Mouse (Mus musculus) CD4-positive, CD25-positive, alpha-beta regulatory T cell, adult 4 months (primary cell): ENCODE measurements around the gene Chrna3. TPM values are rescaled to one million over a fixed set of nuclear protein-coding genes. Genes with fewer than 3 reads are reported as not detected.

Experiments used
- ATAC-seq: one replicate; pipeline ENCODE4 v1.8.0; 2017
- polyA plus RNA-seq, 2 experiments: library from polyadenylated mRNA; unstranded; fragments of 100-300 nt; shearing (Covaris generic); gene quantifications; one replicate each; pipeline ENCODE4 v1.2.1; 2017

Chrna3 gene
- not detected for polyA plus RNA-seq

DNA sequence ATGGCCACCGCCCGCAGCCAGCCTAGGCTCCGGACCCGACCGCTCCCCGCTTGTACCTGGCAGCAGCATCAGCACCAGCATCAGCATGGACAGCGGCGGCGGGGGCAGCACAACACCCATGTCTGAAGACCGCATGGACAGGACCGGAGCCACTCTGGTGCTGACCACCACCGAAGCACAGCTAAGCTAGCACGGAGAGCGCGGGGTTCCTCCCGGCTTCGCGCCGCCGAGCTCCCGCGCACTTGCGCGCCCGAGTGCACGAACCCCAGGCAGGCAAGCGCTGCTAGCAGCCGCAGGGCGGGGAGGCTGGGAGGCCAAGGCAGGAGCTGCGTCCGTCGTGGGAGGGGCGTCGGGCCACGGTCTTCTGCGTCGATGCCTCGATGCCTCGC is at the start of gene Chrna3:
TSS of gene Chrna3 (minus strand) at position 288 of the 389 bp plus-strand sequence.
- ATAC-seq, result no peak

DNA sequence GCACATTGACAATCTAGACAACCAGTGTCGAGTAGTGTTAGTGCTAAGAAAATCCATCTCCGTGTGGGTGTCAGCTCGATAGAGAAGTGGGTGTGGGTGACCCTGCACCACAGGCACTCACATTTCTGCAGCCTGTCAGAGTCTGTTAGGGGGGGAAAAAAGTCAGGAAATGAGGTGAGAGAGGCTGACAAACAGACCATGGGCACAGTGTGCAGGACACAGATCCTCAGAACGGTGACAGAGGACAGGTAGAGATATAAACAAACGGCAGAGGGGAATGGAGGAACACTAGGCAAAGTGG is 41.6 kb upstream of the Chrna3 start:
- no peak for ATAC-seq

DNA sequence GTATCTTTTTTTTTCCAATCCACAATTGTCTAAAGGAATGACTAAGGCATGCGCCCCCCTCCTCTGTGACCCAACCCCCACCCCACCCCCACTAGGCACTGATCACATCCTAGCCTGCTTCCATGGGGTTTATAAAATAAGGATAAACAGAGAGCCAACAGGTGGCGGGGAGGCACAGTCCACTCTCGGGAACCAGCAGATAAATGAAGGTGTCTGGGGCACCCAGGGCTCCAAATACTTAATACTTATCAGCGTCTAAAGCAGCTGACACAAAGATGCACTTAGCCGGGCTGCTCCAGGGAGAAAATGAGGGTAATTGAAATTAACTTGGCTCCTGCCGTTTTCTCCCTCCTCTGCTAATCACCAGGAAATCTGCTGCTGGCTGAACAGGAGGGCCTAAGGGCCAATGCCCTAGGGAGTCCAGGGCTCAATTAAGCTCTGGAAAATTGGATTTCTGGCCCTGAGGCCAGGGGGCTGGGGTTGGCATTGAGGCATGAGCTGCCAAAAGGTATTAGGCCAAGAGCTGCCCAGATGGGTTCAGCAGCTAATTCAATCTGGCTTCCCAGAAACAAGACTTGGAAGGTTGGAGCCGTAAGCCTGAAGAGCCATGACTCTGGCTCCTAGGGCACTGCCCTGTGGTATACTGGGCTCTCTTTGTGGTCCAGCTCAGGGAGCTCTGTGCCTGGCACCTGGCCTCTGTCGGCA is 41.0 kb upstream of the Chrna3 start:
- no peak for ATAC-seq

DNA sequence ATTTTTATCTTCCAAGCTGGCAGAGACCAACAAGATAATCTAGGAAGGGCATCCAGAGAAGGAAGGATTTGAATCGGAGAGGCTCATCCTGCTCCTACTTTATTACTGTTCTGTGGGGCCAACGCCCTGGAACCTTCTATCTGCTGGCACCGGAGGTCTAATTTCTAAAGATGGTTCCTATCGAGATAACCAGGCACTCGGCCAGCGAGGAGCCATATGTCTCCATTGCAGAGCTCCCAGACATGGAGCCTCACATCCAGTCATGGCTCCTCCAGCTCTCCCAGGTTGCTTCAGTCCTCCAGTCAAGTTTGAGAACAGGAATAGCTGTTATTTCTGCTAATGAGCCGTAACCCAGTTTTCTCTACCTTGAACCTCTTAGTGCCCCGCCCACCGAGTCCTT is 38.9 kb upstream of the Chrna3 start:
- ATAC-seq, result no peak

DNA sequence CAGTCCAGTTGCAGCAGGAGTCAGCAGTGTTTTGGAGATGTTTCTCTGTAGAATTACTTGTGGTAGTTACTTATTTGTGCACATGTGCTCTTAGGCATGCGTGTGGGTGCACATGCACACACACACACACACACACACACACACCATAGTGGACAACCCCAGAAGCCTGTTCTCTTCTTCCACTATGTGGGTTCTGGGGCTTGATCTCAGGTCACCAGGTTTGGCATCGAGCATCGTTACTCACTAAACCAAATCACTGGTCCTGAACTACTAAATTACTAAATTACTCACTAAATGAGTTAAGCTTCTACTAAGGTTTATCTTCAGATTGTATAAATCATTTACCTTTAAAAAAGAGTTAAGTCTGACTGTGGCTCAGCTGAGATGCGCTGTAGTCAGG is 31.7 kb upstream of the Chrna3 start:
- no peak for ATAC-seq

DNA sequence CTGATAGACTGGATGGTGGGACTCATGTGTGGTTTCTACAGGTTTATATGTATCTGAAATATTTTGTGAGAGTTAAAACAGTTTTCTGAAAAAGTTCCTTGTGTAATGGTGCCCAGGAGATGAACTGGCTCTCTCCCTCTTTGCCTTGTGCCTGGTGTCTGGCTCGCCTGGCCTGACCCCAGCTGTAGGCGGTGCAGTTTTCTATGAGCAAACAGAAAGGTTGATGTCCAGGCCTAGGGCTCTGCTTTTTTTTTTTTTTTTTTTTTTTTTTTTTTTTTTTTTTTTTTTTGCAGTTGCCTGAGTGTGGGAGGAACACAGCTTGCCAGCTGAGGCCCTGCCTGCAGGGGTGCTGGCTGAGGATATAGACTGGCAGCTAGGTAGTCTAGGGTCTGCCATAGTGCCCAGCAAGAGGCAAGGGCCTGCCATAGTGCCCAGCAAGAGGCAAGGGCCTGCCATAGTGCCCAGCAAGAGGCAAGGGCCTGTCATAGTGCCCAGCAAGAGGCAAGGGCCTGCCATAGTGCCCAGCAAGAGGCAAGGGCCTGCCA is 29.1 kb upstream of the Chrna3 start:
- ATAC-seq, result no peak

DNA sequence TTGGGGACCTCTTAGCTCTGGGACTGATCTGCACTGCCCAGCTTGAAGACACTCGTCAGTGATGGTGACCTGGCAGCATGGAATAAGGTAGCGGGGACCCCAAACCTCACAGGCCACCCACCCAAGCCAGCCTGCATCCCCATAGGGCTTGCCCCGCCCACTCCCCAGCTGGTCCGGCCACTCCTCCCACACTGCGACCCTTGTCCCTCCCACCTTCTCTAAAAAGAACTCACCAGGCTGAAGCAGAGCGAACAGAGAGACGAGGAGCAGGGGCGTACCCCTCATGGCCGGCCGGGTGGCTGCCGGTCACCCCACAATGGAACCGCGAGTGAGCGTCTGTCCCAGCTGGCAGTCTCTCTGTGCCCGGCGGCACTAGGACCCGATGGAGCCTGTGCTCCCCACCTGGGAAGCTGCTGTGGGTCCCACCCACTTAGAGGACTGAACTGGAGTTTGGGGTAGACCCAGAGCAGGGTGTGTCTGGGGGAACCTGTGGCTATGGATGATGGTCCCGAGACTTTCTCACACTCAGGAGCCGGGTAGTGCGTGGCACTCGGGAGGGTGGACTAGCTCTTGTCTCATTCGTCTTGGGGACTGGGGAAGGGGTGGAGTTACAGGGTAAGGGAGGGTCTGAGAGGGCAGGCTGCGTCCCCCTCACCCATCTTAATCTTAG is 22.0 kb upstream of the Chrna3 start, which contains the start of gene Chrnb4:
TSS of gene Chrnb4 (minus strand) at position 569 of the 670 bp plus-strand sequence.
- no peak for ATAC-seq

DNA sequence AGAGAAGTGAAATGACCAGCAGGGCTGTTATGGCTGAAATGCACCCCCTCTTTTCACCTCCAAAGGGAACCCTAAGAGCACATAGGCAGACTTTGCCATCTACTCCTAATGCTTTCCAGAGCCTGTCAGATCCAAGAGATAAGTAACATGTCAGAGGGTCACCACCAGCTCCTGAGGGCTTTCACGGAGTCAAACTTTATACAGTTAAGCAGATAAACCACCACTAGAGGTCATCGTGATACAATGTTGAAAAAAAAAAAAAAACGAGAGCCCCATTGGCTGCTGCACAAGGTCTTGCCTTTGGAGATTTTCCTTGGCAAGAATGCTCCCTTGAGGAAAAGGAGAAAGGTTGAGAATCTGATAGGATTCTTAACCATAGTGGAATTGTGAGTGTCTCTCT is 20.4 kb upstream of the Chrna3 start:
- ATAC-seq, result no peak

DNA sequence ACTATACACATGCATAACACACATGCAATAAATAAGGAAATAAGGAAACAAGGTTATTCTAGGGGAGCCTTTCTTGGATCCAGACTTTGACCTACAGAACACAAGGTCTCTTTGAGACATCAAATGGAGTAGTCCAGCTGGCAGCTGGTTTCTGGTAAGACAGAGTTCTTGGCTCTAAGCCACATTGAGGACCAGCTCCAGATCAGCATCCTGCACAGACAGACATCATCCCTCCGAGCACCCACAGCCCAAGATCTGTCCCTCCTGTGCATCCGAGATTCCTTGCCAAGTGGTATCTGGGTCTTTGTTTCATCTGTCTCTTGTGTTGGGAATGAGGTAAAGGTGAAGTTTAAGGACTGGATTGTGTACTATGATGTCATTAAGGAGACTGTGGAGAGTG is 18.6 kb upstream of the Chrna3 start:
- ATAC-seq, result no peak

DNA sequence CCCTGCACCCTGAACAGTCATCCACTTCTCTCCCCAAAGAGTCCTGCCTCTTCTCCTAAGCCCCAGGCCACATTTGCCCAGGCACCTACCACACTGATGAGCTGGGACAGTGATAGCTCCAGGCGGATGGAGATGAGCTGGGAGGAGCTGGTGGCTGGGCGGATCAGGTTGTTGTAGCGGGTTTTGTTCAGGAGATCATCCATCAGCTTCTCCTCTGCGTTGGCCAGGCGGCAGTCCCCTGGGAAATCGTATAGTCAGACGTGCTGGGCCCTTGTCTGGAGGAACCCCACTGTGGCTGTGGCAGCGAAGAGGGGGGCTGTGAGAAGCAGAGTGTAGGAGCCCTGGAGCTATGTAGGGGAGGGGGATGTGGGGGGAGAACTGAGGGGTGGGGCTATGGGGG is 17.3 kb upstream of the Chrna3 start:
- no peak for ATAC-seq

DNA sequence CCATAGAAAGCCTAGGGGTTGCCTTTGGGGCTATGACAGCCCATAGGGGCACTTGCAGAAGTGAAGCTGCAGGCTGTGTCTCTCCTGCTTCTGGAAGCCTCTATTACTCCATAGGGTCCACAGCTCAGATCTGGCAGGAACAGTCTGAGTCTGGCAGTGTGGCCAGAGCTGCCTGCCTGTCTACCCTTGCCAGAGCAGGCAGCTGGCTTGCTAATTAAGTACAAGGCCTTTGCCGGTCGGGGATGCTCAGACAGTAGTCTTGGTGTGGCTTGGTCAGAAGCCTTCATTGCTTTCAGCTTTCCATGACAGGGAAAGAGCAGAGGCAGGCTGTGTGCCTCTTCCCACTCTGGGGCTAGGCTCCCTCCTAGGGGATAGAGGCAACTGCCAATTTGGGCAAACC is 15.0 kb upstream of the Chrna3 start:
- no peak for ATAC-seq

DNA sequence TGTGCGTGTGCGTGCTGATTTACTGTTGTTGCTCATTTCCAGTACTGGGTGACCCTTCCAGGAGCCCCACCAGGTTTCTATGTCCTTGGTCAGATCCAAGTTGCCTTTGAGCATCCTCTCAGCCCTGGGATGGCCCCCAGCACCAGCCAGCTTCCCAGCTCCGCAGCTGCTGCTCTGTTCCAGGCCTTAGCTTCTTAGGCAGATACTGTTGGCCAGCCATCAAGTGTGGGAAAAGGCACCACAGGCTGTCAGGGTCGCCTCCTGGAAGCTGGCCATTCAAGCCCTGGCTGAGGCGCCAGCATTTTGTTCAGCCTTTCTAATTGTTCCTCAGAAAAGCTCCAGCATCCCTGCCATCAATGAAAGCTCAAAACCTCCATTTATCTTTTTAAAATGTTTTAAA is 13.6 kb upstream of the Chrna3 start:
- no peak for ATAC-seq

DNA sequence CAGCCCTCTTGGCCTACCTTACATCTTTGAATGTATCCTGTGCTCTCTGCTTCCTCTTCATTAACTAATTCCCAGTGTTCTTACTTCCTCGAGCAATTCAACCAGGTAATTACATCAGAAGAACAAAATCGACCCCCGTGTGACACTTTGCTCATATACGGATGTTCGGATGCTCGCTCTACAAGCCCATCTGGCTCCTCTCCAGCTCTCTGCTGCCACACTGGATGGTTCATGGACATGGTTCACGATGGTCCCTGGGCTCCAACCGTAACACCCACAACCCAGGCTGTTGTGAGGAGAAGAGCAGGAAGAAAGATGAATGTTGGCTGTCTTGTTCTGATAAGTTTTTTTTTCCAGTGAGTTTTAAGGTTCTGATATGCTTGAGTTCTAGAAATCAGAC is 12.6 kb upstream of the Chrna3 start:
- no peak for ATAC-seq

DNA sequence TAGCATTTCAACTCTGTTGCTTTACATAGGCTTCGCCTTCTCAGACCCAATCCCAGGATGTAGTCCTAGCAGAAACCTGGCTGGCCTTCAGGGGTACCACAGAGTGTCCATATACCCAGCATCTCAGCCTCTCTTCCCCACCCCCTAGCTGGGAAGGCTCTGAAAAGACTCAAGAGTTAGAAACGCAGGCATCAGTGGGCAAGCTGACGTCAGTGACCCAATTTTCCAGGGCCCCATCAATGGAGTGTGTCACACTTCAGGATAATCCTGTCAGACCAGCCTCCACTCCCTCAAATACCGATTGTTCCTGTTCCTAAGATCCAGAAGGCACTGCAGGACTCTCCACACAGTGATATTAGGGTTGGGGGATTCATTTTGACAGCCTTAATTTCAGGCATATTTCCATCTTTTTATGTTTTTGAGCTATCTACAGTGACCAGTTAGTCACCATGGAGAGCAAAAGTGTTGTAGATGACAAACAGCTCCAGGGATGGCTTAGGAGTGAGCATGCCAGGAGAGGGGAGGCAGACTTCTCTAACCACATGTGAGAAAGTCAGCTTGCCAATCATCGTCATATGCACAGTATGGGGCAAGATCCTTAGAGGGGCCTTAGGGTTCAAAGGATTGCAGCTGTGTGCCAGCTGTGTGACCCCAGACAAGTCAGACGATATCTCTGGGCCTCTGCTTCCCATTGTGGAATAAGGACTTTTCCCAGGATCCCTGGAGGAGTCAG is 5.2 kb upstream of the Chrna3 start:
- ATAC-seq, result no peak

DNA sequence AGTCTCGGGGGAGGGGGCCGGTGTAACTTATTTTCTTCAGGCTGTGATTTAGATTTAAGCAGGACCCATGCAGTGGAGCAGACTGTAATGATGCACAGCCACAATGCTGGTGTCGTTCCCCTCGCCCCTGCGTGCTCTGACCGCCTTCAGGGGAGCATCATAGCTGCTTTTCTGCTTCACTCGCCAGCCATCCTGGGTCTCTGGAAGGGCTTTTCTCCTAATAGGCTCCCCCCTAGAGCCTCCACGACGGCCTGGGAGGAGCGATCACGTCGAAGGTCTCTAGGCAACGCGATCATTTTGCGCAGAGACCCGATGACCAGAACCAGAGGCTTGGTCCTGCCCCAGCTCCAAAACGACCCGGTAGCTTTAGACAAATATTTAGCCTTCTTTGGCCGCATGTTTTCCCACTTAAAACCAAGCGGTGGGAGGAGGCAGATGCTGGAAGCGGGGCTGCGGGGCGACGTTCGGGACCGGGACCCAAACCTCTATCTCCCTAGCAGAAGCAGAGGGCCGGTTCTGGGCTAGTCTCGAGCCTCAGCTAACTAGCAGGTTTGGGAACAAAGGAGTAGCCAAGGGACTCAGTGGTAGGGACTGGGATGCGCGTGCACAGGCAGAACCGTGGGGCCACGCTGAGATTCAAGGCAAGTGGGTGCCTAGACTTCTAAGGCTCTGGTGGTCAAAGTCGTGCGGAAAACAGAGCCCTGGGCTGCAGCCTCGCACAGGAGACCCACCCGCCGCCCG is 658 bp downstream of the Chrna3 start:
- no peak for ATAC-seq

DNA sequence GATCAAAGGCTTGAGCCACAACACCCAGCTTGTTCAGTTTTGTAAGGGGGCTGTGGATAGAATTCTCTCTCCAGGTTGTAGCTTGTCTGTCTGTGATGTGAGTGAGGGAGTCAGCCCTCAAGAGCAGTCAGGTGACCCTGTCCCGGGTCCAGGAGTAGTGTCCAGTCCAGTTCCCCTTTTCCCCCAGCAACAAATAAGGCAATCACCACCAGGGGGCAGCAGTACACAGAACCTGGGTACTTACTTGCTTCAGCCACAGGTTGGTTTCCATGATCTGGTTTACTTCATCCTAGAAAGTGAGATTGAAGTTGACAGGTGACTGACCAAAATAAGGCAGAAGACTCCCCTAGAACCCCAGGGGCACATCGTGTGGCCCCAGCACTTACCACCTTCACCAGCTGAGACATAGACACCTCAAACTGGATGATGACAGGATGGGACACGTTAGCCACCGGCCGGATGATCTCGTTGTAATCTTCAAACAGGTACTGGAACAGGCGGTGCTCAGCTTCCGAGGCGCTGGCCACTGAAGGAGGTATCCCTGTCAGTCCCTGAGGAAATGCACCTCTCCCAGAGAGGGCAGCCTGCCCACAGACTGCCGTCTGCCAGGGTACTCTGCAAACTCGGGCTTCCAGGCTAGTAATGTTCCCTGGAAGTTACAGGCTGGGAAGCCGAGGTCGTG is 2.3 kb downstream of the Chrna3 start:
- ATAC-seq, result no peak

DNA sequence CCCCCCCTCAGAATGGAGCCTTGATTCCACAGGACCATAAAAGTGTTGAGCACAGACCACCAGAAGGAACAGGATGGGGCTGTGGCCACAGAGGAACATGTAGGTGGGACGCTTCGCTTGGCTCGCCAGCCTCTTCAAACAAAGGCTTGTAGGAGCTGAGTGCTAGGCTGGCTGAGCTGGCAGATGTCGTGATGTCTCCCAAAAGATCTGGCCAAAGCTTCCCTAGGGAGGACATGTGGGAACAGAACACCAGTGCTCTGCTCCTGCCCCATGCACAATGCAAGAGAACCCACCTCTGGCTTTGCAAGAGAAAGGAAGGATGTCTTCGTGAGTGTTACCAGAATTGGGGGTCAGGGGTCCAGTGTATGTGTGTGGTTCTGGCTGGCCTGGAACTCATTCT is 3.0 kb downstream of the Chrna3 start:
- no peak for ATAC-seq

DNA sequence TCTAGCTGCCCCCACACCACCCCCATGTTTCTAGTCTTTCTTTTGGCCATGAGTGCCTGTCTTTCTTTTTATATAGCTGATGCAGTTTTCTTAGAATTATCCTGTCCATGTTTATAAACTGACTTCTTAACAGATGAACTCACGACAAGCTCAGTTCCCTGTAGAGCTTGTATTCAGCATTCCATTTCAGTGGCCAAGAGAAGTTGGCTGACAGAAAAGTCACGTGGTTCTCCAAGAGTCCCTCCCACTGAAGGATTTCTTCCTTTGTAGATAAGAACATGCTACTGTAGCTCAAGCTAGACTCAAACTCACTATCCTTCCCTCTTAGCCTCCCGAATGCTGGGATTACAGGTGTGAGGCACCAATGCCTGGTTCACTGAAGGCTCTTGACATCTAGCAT is 9.4 kb downstream of the Chrna3 start:
- no peak for ATAC-seq

DNA sequence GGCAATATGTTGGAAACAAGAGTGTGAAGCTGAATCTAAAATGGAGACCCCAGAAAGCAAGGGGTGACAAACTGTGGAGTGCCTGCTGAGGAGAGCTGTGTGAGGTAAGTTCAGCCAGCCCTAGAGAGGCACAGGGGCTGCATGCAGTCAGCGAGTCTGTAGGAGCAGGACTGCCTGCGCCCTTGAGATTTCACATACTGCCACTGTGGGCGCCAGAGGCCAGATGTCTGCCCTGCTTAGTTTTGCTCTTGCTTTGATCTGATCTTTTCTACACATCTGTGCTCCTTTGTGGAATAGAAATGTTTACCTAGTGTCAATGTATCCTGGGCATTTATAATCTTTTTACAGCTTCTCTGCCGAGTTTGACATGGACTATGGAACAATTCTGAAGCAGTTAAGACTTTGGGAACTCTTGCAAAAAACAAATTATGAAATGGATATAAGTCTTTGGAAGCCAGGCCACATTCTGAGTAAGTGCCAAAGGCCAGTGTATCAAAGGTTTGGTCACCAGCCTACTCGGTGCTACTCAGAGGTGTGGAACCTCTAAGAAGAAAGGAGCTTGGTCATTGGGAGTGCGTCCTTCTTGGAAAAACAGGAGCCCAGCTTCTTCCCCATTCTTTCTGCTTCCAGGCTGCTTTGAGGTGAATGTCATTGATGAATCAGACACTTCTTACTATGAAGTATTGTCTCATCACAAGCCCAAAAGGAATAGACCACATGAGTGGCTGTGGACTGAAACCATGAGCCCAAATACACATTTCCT is 15.6 kb downstream of the Chrna3 start:
- ATAC-seq, result no peak

DNA sequence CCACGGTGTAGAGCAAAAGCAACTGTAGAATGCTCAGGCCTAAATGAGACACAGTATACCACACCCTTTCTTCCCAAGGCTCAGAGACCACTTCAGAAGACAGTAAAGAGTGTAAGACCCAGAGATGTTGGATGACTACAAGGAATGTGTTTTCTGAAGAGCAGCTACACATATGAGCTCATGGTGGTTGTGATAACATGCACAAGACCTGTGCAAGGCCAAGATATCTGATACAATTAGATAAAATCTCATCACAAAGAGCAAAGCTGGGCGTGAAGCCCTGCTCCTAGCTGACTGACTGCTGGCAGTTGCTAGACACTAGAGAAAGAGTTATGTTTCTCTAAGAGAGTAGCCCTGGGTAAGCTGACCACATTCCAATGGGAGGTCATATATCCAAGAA is 16.7 kb downstream of the Chrna3 start:
- no peak for ATAC-seq

DNA sequence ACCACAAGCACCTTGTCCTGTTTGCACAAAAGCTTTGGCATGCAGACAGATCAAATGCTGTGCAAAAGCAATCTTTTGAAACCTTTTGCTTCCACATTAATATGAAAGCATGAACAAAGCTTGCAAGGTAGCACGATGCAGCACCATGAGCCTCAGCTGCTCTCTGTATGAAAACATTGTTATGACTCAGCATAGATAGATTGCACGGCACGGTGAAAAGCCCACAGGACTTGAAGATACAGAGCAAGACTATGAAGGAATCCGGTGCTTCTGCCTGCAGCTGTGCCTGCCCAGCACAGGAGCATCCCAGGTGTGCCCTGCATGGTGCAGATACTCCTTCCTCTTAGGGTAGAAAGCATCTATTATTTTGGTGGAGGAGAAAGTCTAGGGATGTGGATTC is 22.8 kb downstream of the Chrna3 start:
- no peak for ATAC-seq

DNA sequence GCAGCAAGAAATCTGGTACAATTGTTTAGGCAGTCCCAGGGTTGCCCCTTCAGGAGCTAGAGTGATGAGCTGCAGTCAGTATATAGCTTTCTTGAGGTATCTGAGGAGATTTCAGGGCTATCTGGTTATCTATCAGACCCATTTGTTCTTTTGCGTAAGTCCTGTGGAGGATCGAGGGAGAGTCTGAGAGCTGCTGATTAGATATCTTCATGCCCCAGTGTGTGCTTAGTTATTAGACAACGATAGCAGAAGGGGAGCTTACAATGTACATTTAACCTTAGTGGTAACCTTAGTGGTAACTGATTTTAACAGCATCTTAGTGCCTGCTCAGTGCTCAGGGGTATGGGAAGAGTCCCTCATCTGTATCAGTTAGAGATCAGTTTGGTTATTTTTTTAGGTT is 30.7 kb downstream of the Chrna3 start:
- ATAC-seq, result no peak
